Mouse (Mus musculus) limb, embryonic 13.5 days (tissue): ENCODE results near the gene Fam24a. TPM values are rescaled to one million over a fixed set of nuclear protein-coding genes. Genes with fewer than 3 reads are reported as not detected.
A peak's percentile ranks its signal among the peaks of the same experiment; 100 is the strongest.

Experiments used
- ATAC-seq: fragments of 200-750 bp; cut with Nextera tagmentation; 2 replicates; pipeline ENCODE4 v1.8.0; 2017; ENCODE audit warnings: low read depth, moderate number of reproducible peaks, moderate TSS enrichment; ENCODE audit not compliant: low FRiP score
- H3K27ac ChIP-seq: fragments of 300-500 bp; sonication (generic); 2 replicates; pipeline ENCODE4 v1.5.1; 2015; ENCODE audit warnings: inconsistent platforms, mild to moderate bottlenecking, moderate library complexity
- H3K27me3 ChIP-seq: fragments of 300-500 bp; sonication (generic); 2 replicates; pipeline ENCODE4 v1.6.1; 2015; ENCODE audit warnings: mild to moderate bottlenecking, inconsistent platforms
- H3K36me3 ChIP-seq: fragments of 300-500 bp; sonication (generic); 2 replicates; pipeline ENCODE4 v1.6.1; 2015; ENCODE audit warnings: inconsistent platforms, mild to moderate bottlenecking, moderate library complexity
- H3K4me1 ChIP-seq: fragments of 300-500 bp; sonication (generic); 2 replicates; pipeline ENCODE4 v1.6.1; 2015; ENCODE audit warnings: inconsistent platforms
- H3K4me2 ChIP-seq: fragments of 300-500 bp; sonication (generic); replicated peaks from 2 replicates; pipeline ENCODE4 v1.6.1; 2015; ENCODE audit warnings: inconsistent platforms, mild to moderate bottlenecking, moderate library complexity
- H3K4me3 ChIP-seq: fragments of 300-500 bp; sonication (generic); 2 replicates; pipeline ENCODE4 v1.5.1; 2015; ENCODE audit warnings: moderate library complexity, mild to moderate bottlenecking, inconsistent platforms
- H3K9ac ChIP-seq: fragments of 300-500 bp; sonication (generic); 2 replicates; pipeline ENCODE4 v1.6.1; 2015; ENCODE audit warnings: mild to moderate bottlenecking, inconsistent platforms
- H3K9me3 ChIP-seq: fragments of 300-500 bp; sonication (generic); 2 replicates; pipeline ENCODE4 v1.6.1; 2016; ENCODE audit warnings: inconsistent platforms
- WGBS: fragments of 180-500 bp; shearing (Covaris S2); methylation state at CpG from one replicate; pipeline ENCODE4 v1.1.7; 2015; 5-methylcytosine and 5-hydroxymethylcytosine counted together
- polyA plus RNA-seq: library from polyadenylated mRNA; unstranded; fragments of >200 nt; fragmentation: Nextera tagmentation; extraction: Ambion mirVana; gene quantifications from 2 replicates; pipeline ENCODE4 v1.2.1, GENCODE M21; 2015

Gene Fam24a
- polyA plus RNA-seq, 1 experiment from 2014 or later, result not detected

DNA sequence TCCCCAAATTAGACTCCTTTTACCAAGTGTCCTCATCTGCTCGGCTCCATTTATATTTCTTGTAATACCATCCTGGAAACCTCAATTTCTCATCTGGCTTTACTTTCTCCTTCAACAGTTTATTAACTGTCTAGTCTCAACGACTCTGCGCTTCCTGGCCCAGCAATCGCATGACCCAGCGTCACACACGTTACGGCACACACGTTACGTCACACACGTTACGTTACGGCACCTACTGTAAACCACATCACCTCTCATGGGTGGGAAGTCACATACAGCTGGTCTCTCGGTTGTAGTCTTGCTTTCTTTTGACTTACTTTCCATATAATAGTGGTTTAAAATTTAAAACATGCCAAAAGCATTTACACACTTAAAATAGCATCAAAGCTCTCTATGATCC lies 22.4 kb downstream of the Fam24a start:
- 96% methylated on average over 13 of the region's 13 CpGs for WGBS
- no peak overlapping the region for H3K27ac ChIP-seq

DNA sequence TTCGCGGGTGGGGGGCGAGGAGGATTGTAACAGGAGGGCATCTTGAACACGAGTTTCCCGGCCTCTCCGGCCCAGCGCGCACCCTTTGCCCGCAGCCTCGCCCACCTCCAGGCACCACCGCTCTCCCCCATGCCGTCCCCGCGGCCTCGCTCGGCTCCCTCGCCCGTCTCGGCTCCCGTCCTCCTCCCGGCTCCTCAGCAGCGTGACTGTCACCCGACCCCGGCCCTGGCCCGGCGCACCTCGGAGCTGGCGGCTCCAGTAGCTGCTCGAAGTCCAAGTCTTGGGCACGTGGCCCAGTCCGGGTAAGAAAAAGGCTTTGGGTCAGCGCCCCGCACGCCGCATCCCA lies 28.6 kb downstream of the Fam24a start:
- peaks cover 11% of the 10 kb centered on the region for H3K4me1 ChIP-seq
- H3K36me3 ChIP-seq, result peaks cover 23% of the 10 kb centered on the region
- H3K27me3 ChIP-seq, result no peaks in the 10 kb centered on the region
- H3K9me3 ChIP-seq, result no peaks in the 10 kb centered on the region
- ATAC-seq, result peak; percentile 82
- peak overlapping the region; percentile 88 for H3K4me2 ChIP-seq
- peak overlapping the region; percentile 94 for H3K9ac ChIP-seq
- 2% methylated on average over 35 of the region's 35 CpGs for WGBS
- H3K27ac ChIP-seq, result peak overlapping the region; percentile 92
- peak overlapping the region; percentile 88 for H3K4me3 ChIP-seq

More for the DNA sequence above, 22.4 kb downstream of the Fam24a start:
- Histone ChIP-seq H3K9ac (no peak overlapping the region), H3K4me2 (no peak overlapping the region), H3K36me3 (peaks cover 60% of the 10 kb centered on the region), H3K9me3 (no peaks in the 10 kb centered on the region), H3K4me1 (peaks cover 3% of the 10 kb centered on the region), H3K4me3 (no peak overlapping the region), H3K27me3 (no peaks in the 10 kb centered on the region)
- ATAC-seq, result no peak

DNA sequence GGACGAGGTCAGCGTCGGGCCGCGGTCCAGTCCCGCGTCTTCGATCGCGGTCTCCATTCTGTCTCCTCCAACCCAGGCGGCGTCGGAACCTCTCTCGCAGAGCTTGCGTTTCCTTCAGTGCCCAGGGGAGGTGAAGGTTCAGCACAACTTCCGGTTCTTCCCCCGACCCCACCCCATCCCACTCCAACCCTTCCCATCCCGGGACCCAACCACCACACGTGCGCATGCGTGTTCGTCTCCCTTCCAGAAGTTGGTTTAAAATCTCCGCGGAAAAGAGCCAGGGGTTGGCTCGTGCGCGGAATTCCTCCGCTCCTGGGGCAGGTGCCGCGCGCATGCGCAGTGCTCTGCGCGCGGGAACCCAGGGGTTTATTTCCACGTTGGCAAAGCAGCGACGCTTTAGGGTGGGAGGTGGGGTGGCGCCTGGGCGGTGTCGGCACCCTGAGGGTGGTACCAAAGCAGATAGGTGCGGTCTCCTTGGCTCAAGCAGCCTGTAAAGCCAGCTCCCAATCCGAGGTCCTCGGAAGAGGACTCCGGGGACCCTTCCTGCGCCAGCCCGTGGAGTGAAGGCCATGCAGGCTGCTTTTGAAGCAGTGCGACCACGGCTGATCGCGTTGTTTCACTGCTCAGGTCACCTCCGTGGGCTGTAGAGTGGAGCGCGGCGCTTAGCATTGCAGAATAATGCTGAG lies 29.1 kb downstream of the Fam24a start, which contains the start of gene 2310057M21Rik:
2310057M21Rik (minus strand) TSS at position 145 of the 686 bp plus-strand sequence.
- H3K4me3 ChIP-seq, result peak within 1 kb of the TSS; percentile 88
- H3K4me1 ChIP-seq, result peaks cover 11% of the 10 kb centered on the region
- peak; percentile 96 for ATAC-seq
- under 1% methylated on average over 55 of the region's 55 CpGs for WGBS
- H3K27ac ChIP-seq, result peak within 1 kb of the TSS; percentile 92
- peak within 1 kb of the TSS; percentile 88 for H3K4me2 ChIP-seq
- H3K27me3 ChIP-seq, result no peaks in the 10 kb centered on the region
- peak within 1 kb of the TSS; percentile 94 for H3K9ac ChIP-seq
- H3K9me3 ChIP-seq, result no peaks in the 10 kb centered on the region
- peaks cover 19% of the 10 kb centered on the region for H3K36me3 ChIP-seq

DNA sequence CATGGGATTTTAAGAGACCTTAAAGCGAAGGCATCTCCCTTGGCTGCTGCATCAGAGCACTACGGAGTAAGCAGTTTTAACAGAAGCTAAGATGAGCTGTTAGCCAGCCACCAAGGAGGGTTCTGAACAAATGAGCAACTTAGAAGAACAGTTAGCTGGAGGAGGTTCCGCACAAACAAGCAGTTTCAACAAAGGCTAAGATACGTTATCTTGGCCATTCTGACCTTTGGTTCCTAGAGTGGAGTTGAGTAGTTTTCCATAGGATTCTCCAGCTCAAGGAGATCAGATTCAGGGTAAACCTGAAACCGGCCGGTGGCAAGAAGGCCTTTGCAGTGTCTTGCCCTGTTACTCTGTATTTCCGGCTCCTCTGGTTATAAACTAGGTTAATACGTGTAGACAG lies 30.5 kb downstream of the Fam24a start:
- Histone ChIP-seq H3K9ac (no peak overlapping the region), H3K36me3 (peaks cover 5% of the 10 kb centered on the region), H3K9me3 (no peaks in the 10 kb centered on the region), H3K27ac (no peak overlapping the region), H3K4me2 (no peak overlapping the region), H3K4me3 (no peak overlapping the region), H3K4me1 (peaks cover 11% of the 10 kb centered on the region), H3K27me3 (no peaks in the 10 kb centered on the region)
- 93% methylated on average over 8 of the region's 8 CpGs for WGBS
- no peak for ATAC-seq

DNA sequence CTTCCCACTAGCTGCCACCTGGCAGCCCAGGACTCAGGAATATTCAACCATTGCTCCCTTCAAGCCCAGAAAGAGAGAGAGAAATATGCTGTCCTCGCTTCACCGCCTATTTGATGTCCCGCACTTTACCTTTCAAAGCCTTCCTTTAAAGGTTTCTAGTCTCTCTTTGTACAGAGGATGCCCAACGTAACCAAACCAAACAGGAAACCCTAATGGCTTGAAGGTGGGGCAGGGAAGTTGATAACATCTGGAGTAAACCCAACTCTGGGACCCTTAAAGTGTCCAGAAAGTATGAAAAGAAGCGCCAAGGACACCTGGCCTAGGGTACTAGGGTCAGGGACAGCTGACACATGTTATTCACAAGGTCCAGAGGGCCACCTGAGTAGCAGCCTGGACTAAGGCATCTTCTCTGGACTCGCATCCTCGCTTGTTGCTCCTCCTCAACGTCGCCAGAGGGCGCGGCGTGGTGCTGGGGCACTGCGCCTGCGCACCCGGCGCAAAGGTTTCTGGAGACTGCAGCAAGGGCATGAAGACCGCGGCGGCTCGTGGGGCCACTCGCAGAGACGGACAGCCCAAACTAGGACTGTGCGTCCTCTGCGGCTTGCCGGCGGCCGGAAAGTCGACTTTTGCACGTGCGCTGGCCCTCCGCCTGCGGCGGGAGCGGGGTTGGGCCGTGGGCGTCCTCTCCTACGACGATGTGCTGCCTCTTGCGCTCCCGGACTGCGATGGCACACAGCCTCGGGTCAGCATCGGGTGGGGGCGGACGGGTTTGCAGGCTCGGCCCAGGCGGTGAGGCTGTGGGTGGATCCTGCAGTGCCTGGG lies 37.2 kb downstream of the Fam24a start, which contains the start of gene Pstk:
Pstk (plus strand) TSS at position 494 of the 822 bp plus-strand sequence.
- H3K4me1 ChIP-seq, result peaks cover 5% of the 10 kb centered on the region
- H3K9me3 ChIP-seq, result no peaks in the 10 kb centered on the region
- peak within 1 kb of the TSS; percentile 93 for H3K9ac ChIP-seq
- no peaks in the 10 kb centered on the region for H3K27me3 ChIP-seq
- peak; percentile 94 for ATAC-seq
- peaks cover 7% of the 10 kb centered on the region for H3K36me3 ChIP-seq
- H3K4me3 ChIP-seq, result peak within 1 kb of the TSS; percentile 75
- peak within 1 kb of the TSS; percentile 93 for H3K27ac ChIP-seq
- WGBS, result 5% methylated on average over 47 of the region's 47 CpGs
- peak within 1 kb of the TSS; percentile 73 for H3K4me2 ChIP-seq

DNA sequence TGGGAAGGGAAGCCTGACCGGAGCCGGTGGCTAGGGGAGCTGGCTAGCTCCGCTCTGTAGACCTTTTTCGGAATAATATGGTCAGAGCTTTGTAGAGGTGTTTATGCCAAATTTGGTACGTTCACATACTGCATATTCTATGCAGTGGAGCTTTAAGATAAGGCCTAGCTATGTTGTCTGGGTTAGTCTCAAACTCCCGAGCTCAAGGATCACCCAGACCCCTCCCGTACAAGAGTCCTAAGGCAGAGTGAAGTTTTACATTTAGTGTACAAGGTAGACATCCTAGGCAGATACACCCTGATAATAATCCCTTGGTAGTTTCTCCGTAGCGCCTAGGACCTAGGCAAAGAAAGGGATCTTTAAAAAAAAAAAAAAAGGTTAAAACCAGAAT lies 37.8 kb downstream of the Fam24a start:
- H3K4me2 ChIP-seq, result peak overlapping the region; percentile 73
- H3K36me3 ChIP-seq, result peaks cover 7% of the 10 kb centered on the region
- H3K9ac ChIP-seq, result peak overlapping the region; percentile 93
- H3K4me3 ChIP-seq, result peak overlapping the region; percentile 75
- H3K27ac ChIP-seq, result peak overlapping the region; percentile 93
- H3K9me3 ChIP-seq, result no peaks in the 10 kb centered on the region
- no peaks in the 10 kb centered on the region for H3K27me3 ChIP-seq
- WGBS, result 7% methylated on average over 9 of the region's 9 CpGs
- peaks cover 5% of the 10 kb centered on the region for H3K4me1 ChIP-seq
- peak; percentile 24; the same call in 1 of the 2 replicates for ATAC-seq

DNA sequence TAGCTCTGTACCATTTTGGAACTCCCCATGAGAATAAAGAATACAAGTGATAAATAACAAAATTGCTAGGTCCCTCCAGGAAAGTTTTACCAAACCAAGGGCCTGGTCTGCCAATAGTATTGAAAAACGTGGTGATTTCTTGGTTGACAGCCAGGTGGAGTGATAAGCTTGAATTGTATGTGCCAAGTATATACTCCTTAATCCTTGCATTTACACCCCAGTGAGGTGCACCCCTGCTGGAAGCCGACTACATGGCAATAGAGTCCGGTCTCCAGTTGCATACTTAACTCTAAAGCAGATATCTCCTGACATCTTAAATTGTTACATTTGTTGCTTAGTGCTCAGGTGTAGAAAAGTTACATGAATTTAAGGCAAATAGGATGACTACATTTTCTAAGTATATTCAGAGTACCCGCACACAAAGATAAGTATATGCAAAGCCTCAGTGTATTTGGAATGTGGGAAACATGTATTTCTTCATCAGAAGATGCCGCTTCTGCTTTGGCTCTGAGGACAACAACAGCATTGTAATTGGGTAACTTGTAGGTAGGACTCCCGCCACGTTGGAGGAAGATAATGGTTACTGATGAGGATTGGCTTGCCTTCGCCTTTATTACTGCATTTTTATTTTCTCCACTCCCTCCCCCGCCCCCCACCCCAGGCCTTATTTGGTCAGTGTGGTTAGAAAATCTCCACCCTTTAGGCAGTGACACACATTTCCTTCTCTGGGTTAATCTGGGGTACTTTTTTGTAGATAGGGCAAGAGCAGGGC lies 38.4 kb downstream of the Fam24a start:
- H3K36me3 ChIP-seq, result peaks cover 7% of the 10 kb centered on the region
- 71% methylated on average over 9 of the region's 9 CpGs for WGBS
- ATAC-seq, result no peak
- no peaks in the 10 kb centered on the region for H3K27me3 ChIP-seq
- H3K4me1 ChIP-seq, result peaks cover 5% of the 10 kb centered on the region
- peak overlapping the region; percentile 75 for H3K4me3 ChIP-seq
- peak overlapping the region; percentile 73 for H3K4me2 ChIP-seq
- peak overlapping the region; percentile 93 for H3K9ac ChIP-seq
- no peak overlapping the region for H3K27ac ChIP-seq
- no peaks in the 10 kb centered on the region for H3K9me3 ChIP-seq

Other genes starting within 250 kb of the Fam24a start
- not detected in 2 replicates for gene 4933402N03Rik, start 187.6 kb upstream of the Fam24a start, polyA plus RNA-seq
- not detected in 2 replicates for gene 5430419D17Rik, start 159.5 kb upstream of the Fam24a start, polyA plus RNA-seq
- not detected in 2 replicates for gene Cuzd1, start 11.6 kb upstream of the Fam24a start, polyA plus RNA-seq
- not detected in 2 replicates for gene Fam24b, start 4.3 kb upstream of the Fam24a start, polyA plus RNA-seq
- 24.8 and 25.0 TPM in 2 replicates for gene 2310057M21Rik, start 28.9 kb downstream of the Fam24a start, polyA plus RNA-seq
- gene Pstk, start 37.3 kb downstream of the Fam24a start, polyA plus RNA-seq, result 76.4 and 76.8 TPM in 2 replicates
- 14.8 and 15.0 TPM in 2 replicates for gene Ikzf5, start 76.7 kb downstream of the Fam24a start, polyA plus RNA-seq
- gene Acadsb, start 76.7 kb downstream of the Fam24a start, polyA plus RNA-seq, result 91.5 and 106 TPM in 2 replicates
- not detected in 2 replicates for gene Hmx3, start 209.0 kb downstream of the Fam24a start, polyA plus RNA-seq
- gene Hmx2, start 214.9 kb downstream of the Fam24a start, polyA plus RNA-seq, result not detected in 2 replicates
- gene Bub3, start 226.4 kb downstream of the Fam24a start, polyA plus RNA-seq, result 226 and 233 TPM in 2 replicates